Mouse (Mus musculus) megakaryocyte, embryonic 14.5 days (primary cell): Measurements from ENCODE around the gene Ccdc73.

Source experiments
- FLI1 ChIP-seq: IDR thresholded peaks from 2 replicates; pipeline ENCODE4 v1.6.1; 2012; ENCODE audit warnings: low read length, inconsistent platforms, mixed read lengths
- GATA1 ChIP-seq: IDR thresholded peaks from 3 replicates; pipeline ENCODE4 v1.6.1; 2012; ENCODE audit warnings: mixed read lengths, low read length, inconsistent platforms, borderline replicate concordance

DNA sequence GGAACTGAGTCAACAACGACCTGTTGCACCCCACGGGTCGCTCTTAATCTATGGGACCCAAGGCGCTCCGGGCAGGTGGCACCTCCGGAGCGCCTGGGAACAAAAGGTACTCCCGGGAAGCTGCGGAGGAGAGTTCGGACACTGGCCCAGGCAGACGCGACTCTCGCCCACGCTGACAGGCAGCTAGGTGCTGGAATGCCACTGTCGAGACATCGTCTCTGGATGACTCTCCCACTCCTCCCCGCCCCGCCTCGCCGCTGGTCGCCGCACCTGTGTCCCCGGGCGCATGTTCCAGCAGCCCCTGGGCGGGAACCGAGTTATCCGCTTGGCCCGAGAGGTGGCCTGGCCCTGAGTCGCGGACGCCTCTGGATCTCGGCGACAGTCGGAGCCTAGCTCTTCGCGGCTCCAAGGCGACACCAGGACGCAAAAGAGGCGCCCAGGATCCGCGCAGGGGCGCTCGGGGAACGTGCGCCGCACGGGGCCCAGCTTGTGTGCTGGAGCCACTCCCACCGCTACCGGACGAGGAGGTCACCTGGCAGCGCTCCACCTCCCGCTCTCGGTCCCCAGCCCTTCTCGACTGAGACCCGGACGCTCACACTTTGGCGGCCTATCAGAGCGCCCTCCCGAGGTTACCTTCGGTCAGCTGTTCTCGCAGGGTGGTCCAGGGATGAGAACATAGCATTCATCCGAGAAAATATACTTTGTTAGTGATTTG lies 18.2 kb upstream of the Ccdc73 start, which contains the start of gene Prrg4:
- no peak for TF ChIP-seq GATA1
- TF ChIP-seq FLI1 = no peak
